Mouse (Mus musculus) Patski (cell line): ENCODE measurements around the gene Mybphl. TPM values are rescaled to one million over a fixed set of nuclear protein-coding genes. Genes with fewer than 3 reads are reported as not detected.
A peak's percentile ranks its signal among the peaks of the same experiment; 100 is the strongest.

Source experiments
- ATAC-seq: fragments of 100-300 bp; one replicate; pipeline ENCODE4 v1.8.0; 2021
- CTCF ChIA-PET: fragments of 350-600 bp; sonication (Branson Sonifier 250); formaldehyde crosslinking; loops from one replicate; lab custom pipeline; 2022; ENCODE audit warnings: inconsistent platforms; lab: Charles Lee
- POLR2A ChIA-PET: fragments of 350-600 bp; sonication (Branson Sonifier 250); formaldehyde crosslinking; loops from one replicate; lab custom pipeline; 2022; ENCODE audit warnings: antibody characterized with exemption, inconsistent platforms; lab: Charles Lee
- DNase-seq: peaks from one replicate; pipeline ENCODE4 v3.0.0-alpha.2; 2011; ENCODE audit warnings: low read depth, low spot score
- H3K27me3 ChIP-seq: fragments of 371-371 bp; one replicate; pipeline ENCODE4 v1.5.1; 2021
- CTCF ChIP-seq: fragments of 100-300 bp; IDR thresholded peaks from one replicate; pipeline ENCODE4 v1.5.1; 2021
- in situ Hi-C: fragments of 300-500 bp; cut with MboI; formaldehyde crosslinking; loops from 3 replicates; pipeline ENCODE4 v1.11.1; 2018; ENCODE audit warnings: low pct_unique_long_range_greater_than_20kb, mixed read lengths
- polyA plus RNA-seq: library from polyadenylated mRNA; unstranded; gene quantifications from one replicate; pipeline ENCODE4 v1.2.3, GENCODE M21; 2021

Mybphl gene
- polyA plus RNA-seq, 1 experiment from 2014 or later = not detected

DNA sequence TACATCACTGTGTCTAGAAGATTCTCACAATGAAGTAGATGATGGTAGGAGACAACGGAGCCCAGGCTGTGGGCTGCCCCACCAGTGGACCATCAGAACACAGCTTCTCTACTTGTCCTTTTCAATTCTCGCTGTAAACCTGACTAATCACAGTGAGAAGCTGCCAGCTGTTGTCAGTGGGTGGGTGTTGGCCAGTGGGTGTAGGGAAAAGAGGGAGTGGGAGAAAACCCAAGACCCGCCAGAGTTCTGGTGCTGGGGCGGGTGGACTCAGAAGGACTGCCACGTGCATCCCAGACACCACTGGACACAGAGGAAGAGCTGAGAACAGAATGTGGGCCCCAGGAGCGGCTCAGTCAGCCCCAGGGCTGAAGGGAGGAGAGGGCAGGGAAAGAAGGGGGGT, 33.9 kb upstream of the Mybphl start:
- H3K27me3 ChIP-seq = no peaks in the 10 kb centered on the region
- DNase-seq = no peak
- in situ Hi-C loops = no loop called here
- POLR2A ChIA-PET = no interaction called here
- no peak for TF ChIP-seq CTCF
- CTCF ChIA-PET = interaction anchor here (1.2 to 4.4 kb wide), 7 partner anchors 11 to 58 kb away, joined by 3 to 19 read pairs (median 4); no protein-coding TSS in a partner anchor
- ATAC-seq = no peak

- POLR2A ChIA-PET = no interaction called here
- in situ Hi-C loops = no loop called here
- no peak for TF ChIP-seq CTCF
- no peak for ATAC-seq
- H3K27me3 ChIP-seq = no peaks in the 10 kb centered on the region
- no peak for DNase-seq
- CTCF ChIA-PET = interaction anchor here (0.7 to 1.9 kb wide), 4 partner anchors 14 to 40 kb away, joined by 3 to 4 read pairs (median 4); no protein-coding TSS in a partner anchor
Observed at GRCm38 (mm10) chr3:108336878-108337277, 27.8 kb upstream of the Mybphl start.

- DNase-seq (no peak), ATAC-seq (no peak)
- H3K27me3 ChIP-seq = no peaks in the 10 kb centered on the region
- in situ Hi-C loops = no loop called here
- TF ChIP-seq CTCF = no peak
- ChIA-PET CTCF (interaction anchor here (1.3 to 2.4 kb wide), 3 partner anchors 9 to 21 kb away, joined by 3 to 7 read pairs (median 5); no protein-coding TSS in a partner anchor), POLR2A (no interaction called here)
Observed at GRCm38 (mm10) chr3:108341040-108341439, 23.7 kb upstream of the Mybphl start.

- ChIA-PET POLR2A (interaction anchor here (0.5 kb wide), 1 partner anchor 26 kb away, joined by 3 read pairs; no protein-coding TSS in a partner anchor), CTCF (interaction anchor here (1.3 to 2.4 kb wide), 4 partner anchors 10 to 20 kb away, joined by 3 to 7 read pairs (median 4); no protein-coding TSS in a partner anchor)
- no peaks in the 10 kb centered on the region for H3K27me3 ChIP-seq
- in situ Hi-C loops = no loop called here
- DNase-seq = no peak
- ATAC-seq = no peak
- no peak for TF ChIP-seq CTCF
Observed at GRCm38 (mm10) chr3:108342185-108342584, 22.5 kb upstream of the Mybphl start.

GRCm38 (mm10) chr3:108345855-108346254, 18.9 kb upstream of the Mybphl start:
- DNase-seq (no peak), ATAC-seq (no peak)
- POLR2A ChIA-PET = no interaction called here
- CTCF ChIA-PET = no interaction called here
- in situ Hi-C loops = no loop called here
- TF ChIP-seq CTCF = no peak
- no peaks in the 10 kb centered on the region for H3K27me3 ChIP-seq

DNA sequence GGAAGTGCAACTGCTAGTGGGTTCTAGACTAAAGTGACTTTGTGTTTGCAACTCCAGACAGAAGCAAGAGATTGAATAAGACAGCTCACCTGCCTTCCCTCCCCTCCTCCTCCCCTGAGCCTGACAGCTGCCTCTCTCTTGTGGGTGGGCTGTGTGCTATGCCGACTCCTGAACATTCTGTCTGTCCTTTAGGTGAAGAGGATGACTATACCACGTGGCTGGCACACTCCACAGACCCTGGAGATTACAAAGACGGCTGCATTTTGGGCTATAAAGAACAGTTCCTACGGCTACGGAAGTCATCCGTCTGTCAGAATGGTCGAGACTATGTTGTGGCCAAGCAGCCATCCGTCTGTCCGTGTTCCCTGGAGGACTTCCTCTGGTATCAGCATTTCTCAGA, 16.3 kb upstream of the Mybphl start:
- ATAC-seq = no peak
- TF ChIP-seq CTCF = no peak
- no peaks in the 10 kb centered on the region for H3K27me3 ChIP-seq
- ChIA-PET CTCF (interaction anchor here (1.3 to 1.7 kb wide), 3 partner anchors 10 to 30 kb away, joined by 3 to 5 read pairs (median 4); no protein-coding TSS in a partner anchor), POLR2A (interaction anchor here (1.2 kb wide), 1 partner anchor 30 kb away, joined by 3 read pairs; no protein-coding TSS in a partner anchor)
- no peak for DNase-seq
- in situ Hi-C loops = no loop called here

DNA sequence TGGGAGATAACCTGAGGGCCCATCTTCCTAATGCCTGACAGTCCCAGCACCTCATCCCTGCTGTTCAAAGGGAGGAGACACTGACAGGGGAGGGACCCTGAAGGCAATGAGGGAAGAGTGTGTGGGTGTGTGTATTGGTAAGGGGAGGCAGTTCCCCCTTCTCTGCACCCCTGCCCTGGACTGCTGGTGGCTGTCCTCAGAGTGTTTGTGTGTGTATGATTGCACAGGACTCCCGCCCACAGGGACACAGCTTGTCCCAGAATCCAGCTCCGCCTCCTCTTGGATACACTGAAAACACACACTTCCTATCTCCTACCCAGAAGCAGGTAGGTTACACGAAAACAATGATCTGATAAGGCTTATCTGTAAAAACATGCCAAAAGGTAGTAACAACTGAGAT, 9.5 kb upstream of the Mybphl start:
- ChIA-PET CTCF (interaction anchor here (1.2 to 2.3 kb wide), 4 partner anchors 11 to 73 kb away, joined by 3 to 6 read pairs (median 4); no protein-coding TSS in a partner anchor), POLR2A (interaction anchor here (0.8 kb wide), 1 partner anchor 93 kb away, joined by 3 read pairs; no protein-coding TSS in a partner anchor)
- H3K27me3 ChIP-seq = no peaks in the 10 kb centered on the region
- TF ChIP-seq CTCF = no peak
- DNase-seq (no peak), ATAC-seq (no peak)
- in situ Hi-C loops = no loop called here

- POLR2A ChIA-PET = no interaction called here
- ATAC-seq = no peak
- in situ Hi-C loops = no loop called here
- no peak for DNase-seq
- no peaks in the 10 kb centered on the region for H3K27me3 ChIP-seq
- no peak for TF ChIP-seq CTCF
- CTCF ChIA-PET = interaction anchor here (0.5 to 2.3 kb wide), 5 partner anchors 17 to 77 kb away, joined by 3 to 6 read pairs (median 3); no protein-coding TSS in a partner anchor
Observed at GRCm38 (mm10) chr3:108357051-108357450, 7.7 kb upstream of the Mybphl start.

GRCm38 (mm10) chr3:108358445-108358844, 6.3 kb upstream of the Mybphl start:
- ChIA-PET CTCF (interaction anchor here (0.9 to 1.3 kb wide), 7 partner anchors 9 to 76 kb away, joined by 3 to 5 read pairs (median 3); no protein-coding TSS in a partner anchor), POLR2A (no interaction called here)
- DNase-seq (no peak), ATAC-seq (no peak)
- TF ChIP-seq CTCF = no peak
- no peaks in the 10 kb centered on the region for H3K27me3 ChIP-seq
- in situ Hi-C loops = no loop called here

GRCm38 (mm10) chr3:108360894-108361293, 3.8 kb upstream of the Mybphl start:
- CTCF ChIA-PET = interaction anchor here (0.6 to 1.5 kb wide), 5 partner anchors 38 to 89 kb away, joined by 3 to 5 read pairs (median 3); no protein-coding TSS in a partner anchor
- ATAC-seq = no peak
- no peaks in the 10 kb centered on the region for H3K27me3 ChIP-seq
- in situ Hi-C loops = no loop called here
- POLR2A ChIA-PET = no interaction called here
- TF ChIP-seq CTCF = no peak
- DNase-seq = peak; percentile 10

GRCm38 (mm10) chr3:108363626-108364025, 1.1 kb upstream of the Mybphl start:
- ATAC-seq = no peak
- no peaks in the 10 kb centered on the region for H3K27me3 ChIP-seq
- peak; percentile 10 for DNase-seq
- TF ChIP-seq CTCF = no peak
- in situ Hi-C loops = no loop called here
- POLR2A ChIA-PET = interaction anchor here (0.7 to 1.2 kb wide), 2 partner anchors 13 to 21 kb away, joined by 3 read pairs; no protein-coding TSS in a partner anchor
- CTCF ChIA-PET = interaction anchor here (1.1 to 4.7 kb wide), 9 partner anchors 9 to 81 kb away, joined by 3 to 23 read pairs (median 6); no protein-coding TSS in a partner anchor
